Mouse (Mus musculus) thymus, adult 2 months (tissue): Measurements from ENCODE around the gene Rnase10.

ENCODE experiments used
- CTCF ChIP-seq: fragments of 200-500 bp; IDR thresholded peaks from 2 replicates; pipeline ENCODE4 v1.5.1; 2012; ENCODE audit warnings: mild to moderate bottlenecking, control low read depth, low read length, moderate library complexity, borderline replicate concordance; ENCODE audit not compliant: control insufficient read depth, poor library complexity, insufficient read depth; ENCODE audit errors: extremely low read depth
- POLR2A ChIP-seq: fragments of 200-500 bp; IDR thresholded peaks from 2 replicates; pipeline ENCODE4 v1.6.1; 2012; ENCODE audit warnings: mild to moderate bottlenecking, low read length, control low read depth, moderate library complexity; ENCODE audit not compliant: control insufficient read depth, poor library complexity, insufficient read depth; ENCODE audit errors: extremely low read depth

DNA sequence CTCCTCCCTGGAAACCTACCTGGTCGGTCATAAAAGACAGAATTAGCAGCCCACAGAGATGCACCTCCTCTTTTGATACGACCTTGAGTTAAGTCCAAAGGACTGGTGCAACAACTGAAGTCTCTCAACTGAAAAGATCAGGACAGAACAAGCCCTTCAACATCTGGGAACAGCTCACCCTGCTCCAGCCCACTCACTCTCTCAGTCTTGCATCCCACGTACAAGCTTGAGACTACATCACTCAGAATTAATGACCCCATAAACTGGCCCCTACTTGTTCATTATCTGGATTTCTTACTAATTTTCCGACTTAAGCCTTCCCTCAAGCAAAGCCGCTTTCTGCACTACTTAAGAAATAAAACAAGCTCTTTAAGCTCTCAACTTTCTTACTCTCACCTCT lies 45.6 kb downstream of the Rnase10 start:
- TF ChIP-seq POLR2A (no peak), CTCF (no peak)
